Mouse (Mus musculus) heart, adult 2 months (tissue): ENCODE measurements at regions not wholly inside any gene's neighbourhood (a gene's known extent, or its start where the extent isn't known, plus 50 kb on each side); places are given as distances from the start of the nearest gene placed in this dataset.

Source experiments
- DNase-seq, 2 experiments: peaks; one replicate each; pipeline ENCODE4 v3.0.0; 2021
- H3K27ac ChIP-seq: fragments of 200-600 bp; 2 replicates; pipeline ENCODE4 v1.8.1; 2022
- H3K27me3 ChIP-seq: fragments of 200-500 bp; 2 replicates; pipeline ENCODE4 v1.6.1; 2012; ENCODE audit warnings: mild to moderate bottlenecking, low read length, inconsistent platforms, mixed read lengths; ENCODE audit not compliant: control insufficient read depth, insufficient read depth
- H3K36me3 ChIP-seq: fragments of 200-500 bp; 2 replicates; pipeline ENCODE4 v1.6.1; 2012; ENCODE audit warnings: low read length, inconsistent platforms; ENCODE audit not compliant: control insufficient read depth, insufficient read depth
- H3K4me1 ChIP-seq: fragments of 200-500 bp; 2 replicates; pipeline ENCODE4 v1.6.1; 2011; ENCODE audit warnings: low read length; ENCODE audit not compliant: control insufficient read depth, insufficient read depth
- H3K4me3 ChIP-seq: fragments of 200-600 bp; 2 replicates; pipeline ENCODE4 v1.8.1; 2022
- H3K79me2 ChIP-seq: fragments of 200-500 bp; replicated peaks from 2 replicates; pipeline ENCODE4 v1.6.1; 2012; ENCODE audit warnings: mild to moderate bottlenecking, inconsistent platforms, low read length, moderate library complexity, mixed read lengths; ENCODE audit not compliant: control insufficient read depth, insufficient read depth
- H3K9ac ChIP-seq: fragments of 200-500 bp; 2 replicates; pipeline ENCODE4 v1.6.1; 2012; ENCODE audit warnings: low read depth, mild to moderate bottlenecking, control low read depth, inconsistent platforms, low read length, mixed read lengths
- CTCF ChIP-seq: fragments of 200-600 bp; IDR thresholded peaks from 2 replicates; pipeline ENCODE4 v1.8.1; 2022; ENCODE audit warnings: antibody characterized with exemption, mild to moderate bottlenecking, moderate library complexity
- EP300 ChIP-seq: fragments of 200-500 bp; IDR thresholded peaks from 2 replicates; pipeline ENCODE4 v1.6.1; 2011; ENCODE audit warnings: low read depth, low read length, control low read depth; ENCODE audit not compliant: insufficient read depth
- POLR2A ChIP-seq: fragments of 200-500 bp; IDR thresholded peaks from 2 replicates; pipeline ENCODE4 v1.6.1; 2011; ENCODE audit warnings: mild to moderate bottlenecking, low read depth, low read length, control low read depth; ENCODE audit not compliant: insufficient read depth
- WGBS: fragments of 180-500 bp; shearing (Covaris S2); methylation state at CpG from one replicate; pipeline ENCODE4 v1.1.7; 2018; 5-methylcytosine and 5-hydroxymethylcytosine counted together
- intact Hi-C: fragments of 180-260 bp; cut with DNase I; formaldehyde crosslinking; loops from one replicate; pipeline ENCODE4 v1.15.1; 2025

- H3K36me3 ChIP-seq = no peaks in the 10 kb centered on the region
- no peaks in the 10 kb centered on the region for H3K27me3 ChIP-seq
- TF ChIP-seq CTCF (no peak), POLR2A (no peak), EP300 (no peak)
- H3K79me2 ChIP-seq = no peaks in the 10 kb centered on the region
- 83% methylated on average over 10 of the region's 10 CpGs for WGBS
- H3K9ac ChIP-seq = no peak overlapping the region
- intact Hi-C loops = no loop called here
- H3K4me1 ChIP-seq = peaks cover 2% of the 10 kb centered on the region; the same call in 1 of the 2 replicates
- H3K27ac ChIP-seq = no peak overlapping the region
- DNase-seq = no peak
- no peak overlapping the region for H3K4me3 ChIP-seq
Measured at GRCm38 (mm10) chr4:153321085-153321484, 161.5 kb downstream of the Ajap1 start.

GRCm38 (mm10) chr4:153320602-153321001 lies 162.0 kb downstream of the Ajap1 start:
- intact Hi-C loops = no loop called here

GRCm38 (mm10) chr4:153316964-153317724 lies 165.5 kb downstream of the Ajap1 start:
- Histone ChIP-seq H3K4me3 (no peak overlapping the region), H3K27ac (peak overlapping the region; percentile 43), H3K79me2 (no peaks in the 10 kb centered on the region), H3K36me3 (no peaks in the 10 kb centered on the region), H3K4me1 (peaks cover 2% of the 10 kb centered on the region; the same call in 1 of the 2 replicates), H3K9ac (no peak overlapping the region), H3K27me3 (no peaks in the 10 kb centered on the region)
- intact Hi-C loops = no loop called here
- peak; percentile 26 to 27 for DNase-seq
- TF ChIP-seq POLR2A (no peak), CTCF (no peak), EP300 (no peak)
- 20% methylated on average over 16 of the region's 16 CpGs for WGBS

More at GRCm38 (mm10) chr4:153320602-153321001, 162.0 kb downstream of the Ajap1 start:
- no peak for DNase-seq
- peaks cover 2% of the 10 kb centered on the region; the same call in 1 of the 2 replicates for H3K4me1 ChIP-seq
- 77% methylated on average over 9 of the region's 9 CpGs for WGBS
- TF ChIP-seq EP300 (no peak), POLR2A (no peak), CTCF (no peak)
- H3K27me3 ChIP-seq = no peaks in the 10 kb centered on the region
- no peaks in the 10 kb centered on the region for H3K79me2 ChIP-seq
- no peaks in the 10 kb centered on the region for H3K36me3 ChIP-seq
- H3K4me3 ChIP-seq = no peak overlapping the region
- no peak overlapping the region for H3K9ac ChIP-seq
- no peak overlapping the region for H3K27ac ChIP-seq

- 68% methylated on average over 4 of the region's 4 CpGs for WGBS
- H3K36me3 ChIP-seq = no peaks in the 10 kb centered on the region
- H3K79me2 ChIP-seq = no peaks in the 10 kb centered on the region
- no peak for TF ChIP-seq EP300
- no peak for TF ChIP-seq CTCF
- TF ChIP-seq POLR2A = no peak
- H3K27ac ChIP-seq = no peak overlapping the region
- intact Hi-C loops = no loop called here
- no peak overlapping the region for H3K4me3 ChIP-seq
- H3K27me3 ChIP-seq = no peaks in the 10 kb centered on the region
- H3K9ac ChIP-seq = no peak overlapping the region
- peaks cover 2% of the 10 kb centered on the region; the same call in 1 of the 2 replicates for H3K4me1 ChIP-seq
- no peak for DNase-seq
Measured at GRCm38 (mm10) chr4:153316519-153316918, 166.1 kb downstream of the Ajap1 start.

GRCm38 (mm10) chr4:153313961-153314360 lies 168.7 kb downstream of the Ajap1 start:
- peaks cover 2% of the 10 kb centered on the region; the same call in 1 of the 2 replicates for H3K4me1 ChIP-seq
- DNase-seq = no peak
- no peak overlapping the region for H3K9ac ChIP-seq
- 75% methylated on average over 12 of the region's 12 CpGs for WGBS
- TF ChIP-seq CTCF = no peak
- TF ChIP-seq POLR2A = no peak
- TF ChIP-seq EP300 = no peak
- H3K79me2 ChIP-seq = no peaks in the 10 kb centered on the region
- no peaks in the 10 kb centered on the region for H3K36me3 ChIP-seq
- H3K4me3 ChIP-seq = no peak overlapping the region
- no peaks in the 10 kb centered on the region for H3K27me3 ChIP-seq
- intact Hi-C loops = no loop called here
- no peak overlapping the region for H3K27ac ChIP-seq

- DNase-seq = no peak
- no peaks in the 10 kb centered on the region for H3K36me3 ChIP-seq
- no peaks in the 10 kb centered on the region for H3K27me3 ChIP-seq
- 66% methylated on average over 5 of the region's 5 CpGs for WGBS
- no peaks in the 10 kb centered on the region for H3K4me1 ChIP-seq
- no peak for TF ChIP-seq CTCF
- TF ChIP-seq POLR2A = no peak
- TF ChIP-seq EP300 = no peak
- H3K4me3 ChIP-seq = no peak overlapping the region
- no peak overlapping the region for H3K9ac ChIP-seq
- intact Hi-C loops = no loop called here
- H3K79me2 ChIP-seq = no peaks in the 10 kb centered on the region
- no peak overlapping the region for H3K27ac ChIP-seq
Measured at GRCm38 (mm10) chr4:153311574-153311973, 171.0 kb downstream of the Ajap1 start.
